Mouse (Mus musculus) myocyte (in vitro differentiated cells): ENCODE results near the gene Brsk2. TPM values are rescaled to one million over a fixed set of nuclear protein-coding genes. Genes with fewer than 3 reads are reported as not detected.
"Not testable (repeated sequence)": the region's sequence is repeated elsewhere in the genome, so short reads cannot be mapped to it uniquely, and the experiment has no call there.

ENCODE experiments used
- H3K27me3 ChIP-seq: one replicate; pipeline ENCODE4 v1.6.1; 2011; ENCODE audit not compliant: control insufficient read depth, insufficient read depth, insufficient read length
- H3K36me3 ChIP-seq: one replicate; pipeline ENCODE4 v1.6.1; 2011; ENCODE audit not compliant: control insufficient read depth, insufficient read depth
- H3K4me2 ChIP-seq: one replicate; pipeline ENCODE4 v1.6.1; 2011; ENCODE audit warnings: low read depth, control low read depth
- H3K4me3 ChIP-seq: one replicate; pipeline ENCODE4 v1.5.1; 2011; ENCODE audit warnings: mild to moderate bottlenecking, control low read depth, moderate library complexity
- H3K79me2 ChIP-seq: one replicate; pipeline ENCODE4 v1.6.1; 2011; ENCODE audit not compliant: control insufficient read depth, insufficient read depth
- H3ac ChIP-seq: one replicate; pipeline ENCODE4 v1.6.1; 2011; ENCODE audit not compliant: control insufficient read depth, insufficient read length
- CEBPB ChIP-seq: IDR thresholded peaks from 2 replicates; pipeline ENCODE4 v1.6.1; 2011; ENCODE audit warnings: mild to moderate bottlenecking, moderate library complexity; ENCODE audit not compliant: poor library complexity, insufficient read depth, severe bottlenecking
- E2F4 ChIP-seq: IDR thresholded peaks from one replicate; pipeline ENCODE4 v1.6.1; 2011; ENCODE audit warnings: mild to moderate bottlenecking, control low read depth, moderate library complexity; ENCODE audit not compliant: insufficient read depth
- MAX ChIP-seq: IDR thresholded peaks from one replicate; pipeline ENCODE4 v1.6.1; 2011; ENCODE audit warnings: low read depth, mild to moderate bottlenecking, control low read depth
- MYOD1 ChIP-seq, 3 experiments: IDR thresholded peaks; one replicate each; pipeline ENCODE4 v1.6.1; 2011; ENCODE audit warnings: control low read depth in 2 of 3, low read depth in 2 of 3, mild to moderate bottlenecking in 2 of 3, moderate library complexity in 1 of 3; ENCODE audit not compliant: insufficient read length in 2 of 3, control insufficient read depth in 1 of 3
- MYOG ChIP-seq, 3 experiments: IDR thresholded peaks; one replicate each; pipeline ENCODE4 v1.6.1; 2011; ENCODE audit warnings: control low read depth in 2 of 3, low read depth in 2 of 3, mild to moderate bottlenecking in 2 of 3; ENCODE audit not compliant: insufficient read length in 2 of 3, control insufficient read depth in 1 of 3, insufficient read depth in 1 of 3
- POLR2A ChIP-seq: IDR thresholded peaks from one replicate; pipeline ENCODE4 v1.6.1; 2011; ENCODE audit warnings: low read depth, mild to moderate bottlenecking, control low read depth, moderate library complexity; ENCODE audit not compliant: insufficient read length
- POLR2AphosphoS2 ChIP-seq: IDR thresholded peaks from one replicate; pipeline ENCODE4 v1.6.1; 2011; ENCODE audit warnings: low read depth, control low read depth; ENCODE audit not compliant: insufficient read length
- REST ChIP-seq: IDR thresholded peaks from one replicate; pipeline ENCODE4 v1.6.1; 2011; ENCODE audit warnings: mild to moderate bottlenecking, control low read depth, moderate library complexity; ENCODE audit not compliant: insufficient read depth, insufficient read length
- SRF ChIP-seq: IDR thresholded peaks from one replicate; pipeline ENCODE4 v1.6.1; 2011; ENCODE audit warnings: low read depth; ENCODE audit not compliant: control insufficient read depth, insufficient read length
- TCF12 ChIP-seq: IDR thresholded peaks from one replicate; pipeline ENCODE4 v1.6.1; 2011; ENCODE audit warnings: mild to moderate bottlenecking, control low read depth; ENCODE audit not compliant: poor library complexity, insufficient read depth, severe bottlenecking
- TCF3 ChIP-seq: IDR thresholded peaks from one replicate; pipeline ENCODE4 v1.6.1; 2011; ENCODE audit warnings: low read depth, control low read depth; ENCODE audit not compliant: insufficient read length
- USF1 ChIP-seq: IDR thresholded peaks from one replicate; pipeline ENCODE4 v1.6.1; 2011; ENCODE audit warnings: low read depth, mild to moderate bottlenecking, control low read depth, moderate library complexity
- polyA plus RNA-seq: library from polyadenylated mRNA; unstranded; fragments of >200 nt; fragmentation: generic; extraction: Trizol; gene quantifications from one replicate; pipeline ENCODE4 v1.2.1, GENCODE M21; 2012; ENCODE audit warnings: missing spikeins

Brsk2 gene
- polyA plus RNA-seq, 1 experiment = 0.05 TPM

DNA sequence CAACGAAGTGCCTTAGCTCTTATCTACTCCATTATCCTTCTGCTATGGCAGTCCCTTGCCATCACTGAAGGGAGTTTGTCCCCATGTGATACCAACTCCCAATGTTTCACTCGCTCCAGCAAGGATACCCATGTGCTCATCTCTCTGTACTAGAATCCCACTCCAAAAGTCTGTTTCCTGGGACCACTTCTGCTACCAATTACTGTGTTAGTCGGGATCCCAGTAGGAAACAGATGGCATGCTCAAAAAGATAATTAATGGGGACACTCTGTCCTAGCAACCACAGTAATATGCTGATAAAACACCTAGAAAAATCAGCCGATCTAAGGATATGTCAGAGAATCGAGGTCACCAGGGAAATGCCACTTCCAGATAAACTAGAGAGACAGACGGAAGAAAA lies 41.0 kb upstream of the Brsk2 start:
- H3K27me3 ChIP-seq = peaks cover 42% of the 10 kb centered on the region
- H3ac ChIP-seq = no peak overlapping the region
- no peaks in the 10 kb centered on the region for H3K36me3 ChIP-seq
- H3K4me3 ChIP-seq = no peak overlapping the region
- no peaks in the 10 kb centered on the region for H3K79me2 ChIP-seq
- no peak for TF ChIP-seq REST
- TF ChIP-seq POLR2A = no peak
- TF ChIP-seq MYOG (IDR thresholded peaks at IDR 0.05; ENCODE audit: control insufficient read depth in 1 of 3, insufficient read depth in 1 of 3, insufficient read length in 2 of 3, low read depth in 2 of 3) = no peak
- no peak overlapping the region for H3K4me2 ChIP-seq

DNA sequence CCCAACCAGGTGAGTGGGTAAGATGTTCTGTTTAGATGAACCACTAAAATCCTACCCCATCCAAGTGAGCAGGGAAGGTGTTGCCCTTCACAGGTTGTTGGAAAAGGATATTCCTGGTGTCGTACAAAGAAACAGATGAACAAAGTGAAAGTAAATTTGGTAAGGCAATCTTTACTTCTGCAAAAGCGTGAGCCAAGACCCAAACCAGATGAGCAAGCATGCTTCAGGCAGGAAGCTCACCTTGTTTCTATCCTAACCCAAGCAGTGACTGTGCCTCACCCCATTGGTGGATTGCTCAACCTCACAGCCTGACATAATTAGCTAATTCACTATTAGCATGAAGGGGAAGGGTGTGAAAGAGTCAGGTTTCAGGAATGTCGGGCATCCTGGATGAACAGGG lies 38.2 kb upstream of the Brsk2 start:
- no peak overlapping the region for H3ac ChIP-seq
- no peaks in the 10 kb centered on the region for H3K36me3 ChIP-seq
- no peak overlapping the region for H3K4me2 ChIP-seq
- TF ChIP-seq POLR2AphosphoS2 = no peak
- no peak for TF ChIP-seq SRF
- TF ChIP-seq USF1 = no peak
- no peak for TF ChIP-seq TCF12
- H3K27me3 ChIP-seq = peaks cover 45% of the 10 kb centered on the region
- no peak overlapping the region for H3K4me3 ChIP-seq
- no peaks in the 10 kb centered on the region for H3K79me2 ChIP-seq

DNA sequence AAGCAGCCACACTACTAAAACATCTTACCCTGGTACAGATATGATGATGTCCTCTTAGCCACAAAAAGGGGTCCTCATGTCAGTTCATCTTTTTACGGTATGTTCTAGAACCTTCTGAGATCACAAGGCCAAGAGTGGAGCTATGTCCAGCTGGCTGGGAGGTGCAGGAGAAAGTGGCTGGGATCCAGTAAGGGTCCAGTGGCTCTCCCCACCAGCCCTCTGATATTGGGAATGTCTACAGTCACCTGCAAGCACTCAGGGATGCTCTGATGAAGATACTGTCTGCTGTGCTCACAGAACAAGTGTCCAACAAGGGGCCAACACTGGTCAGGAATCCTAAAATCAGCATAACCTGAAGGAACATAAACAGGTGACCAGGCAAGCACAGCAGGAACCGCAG lies 31.1 kb upstream of the Brsk2 start, which contains the start of gene Tollip:
Tollip (minus strand) TSS at position 101 of the 400 bp plus-strand sequence.
- Histone ChIP-seq H3K36me3 (no peaks in the 10 kb centered on the region), H3K27me3 (peaks cover 24% of the 10 kb centered on the region), H3K79me2 (no peaks in the 10 kb centered on the region), H3K4me3 (no peak within 1 kb of the TSS), H3K4me2 (no peak within 1 kb of the TSS), H3ac (no peak within 1 kb of the TSS)
- TF ChIP-seq SRF (no peak), MYOD1 (IDR thresholded peaks at IDR 0.05; ENCODE audit: control insufficient read depth in 1 of 3, insufficient read length in 2 of 3, low read depth in 2 of 3) (no peak), CEBPB (no peak), MYOG (IDR thresholded peaks at IDR 0.05; ENCODE audit: control insufficient read depth in 1 of 3, insufficient read depth in 1 of 3, insufficient read length in 2 of 3, low read depth in 2 of 3) (no peak), POLR2AphosphoS2 (no peak), TCF12 (no peak), USF1 (no peak), E2F4 (no peak), POLR2A (no peak), REST (no peak)

DNA sequence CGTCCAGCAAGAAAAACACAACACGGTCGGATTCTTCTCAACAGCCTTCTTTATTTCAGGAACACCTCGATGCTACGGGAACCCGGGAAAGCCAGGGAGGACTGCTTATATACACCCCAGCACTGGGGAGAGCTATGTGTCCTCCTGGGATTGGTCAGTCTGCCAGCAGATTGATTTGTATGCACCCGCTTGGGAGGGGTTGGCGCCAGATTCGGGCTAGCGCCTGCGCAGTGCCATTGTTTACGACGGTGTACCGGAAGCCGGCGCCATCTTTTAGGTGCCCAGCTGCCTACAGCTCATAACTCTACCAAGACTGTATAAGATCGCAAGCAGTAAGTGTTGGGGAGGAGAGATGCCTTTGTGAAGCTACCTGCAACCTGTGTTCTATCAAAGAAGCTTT lies 25.4 kb upstream of the Brsk2 start:
- not testable (repeated sequence) for H3K79me2 ChIP-seq, H3K4me3 ChIP-seq, H3K36me3 ChIP-seq, H3ac ChIP-seq, H3K4me2 ChIP-seq
- peaks cover 24% of the 10 kb centered on the region for H3K27me3 ChIP-seq

- Histone ChIP-seq H3K27me3 (peaks cover 30% of the 10 kb centered on the region), H3ac (no peak overlapping the region), H3K4me3 (no peak overlapping the region), H3K36me3 (no peaks in the 10 kb centered on the region), H3K4me2 (no peak overlapping the region), H3K79me2 (no peaks in the 10 kb centered on the region)
- no peak for TF ChIP-seq E2F4
- no peak for TF ChIP-seq POLR2A
- TF ChIP-seq USF1 = no peak
- TF ChIP-seq TCF3 = no peak
- TF ChIP-seq POLR2AphosphoS2 = no peak
- TF ChIP-seq MYOD1 (IDR thresholded peaks at IDR 0.05; ENCODE audit: control insufficient read depth in 1 of 3, insufficient read length in 2 of 3, low read depth in 2 of 3) = no peak
- no peak for TF ChIP-seq CEBPB
- TF ChIP-seq MAX = no peak
- TF ChIP-seq MYOG (IDR thresholded peaks at IDR 0.05; ENCODE audit: control insufficient read depth in 1 of 3, insufficient read depth in 1 of 3, insufficient read length in 2 of 3, low read depth in 2 of 3) = no peak
- TF ChIP-seq REST = no peak
- no peak for TF ChIP-seq SRF
Observed at GRCm38 (mm10) chr7:141924917-141925316, 24.6 kb upstream of the Brsk2 start.

GRCm38 (mm10) chr7:141928642-141929041 lies 20.9 kb upstream of the Brsk2 start:
- TF ChIP-seq REST (no peak), TCF3 (no peak), MYOD1 (IDR thresholded peaks at IDR 0.05; ENCODE audit: control insufficient read depth in 1 of 3, insufficient read length in 2 of 3, low read depth in 2 of 3) (no peak), E2F4 (no peak), MAX (no peak), POLR2AphosphoS2 (no peak), POLR2A (no peak)
- H3K27me3 ChIP-seq = peaks cover 44% of the 10 kb centered on the region
- H3K79me2 ChIP-seq = no peaks in the 10 kb centered on the region
- H3K4me2 ChIP-seq = no peak overlapping the region
- no peaks in the 10 kb centered on the region for H3K36me3 ChIP-seq
- no peak overlapping the region for H3K4me3 ChIP-seq
- no peak overlapping the region for H3ac ChIP-seq
